9 mouse cellular contexts compared by ENCODE assay signal in the genomic region with DNA sequence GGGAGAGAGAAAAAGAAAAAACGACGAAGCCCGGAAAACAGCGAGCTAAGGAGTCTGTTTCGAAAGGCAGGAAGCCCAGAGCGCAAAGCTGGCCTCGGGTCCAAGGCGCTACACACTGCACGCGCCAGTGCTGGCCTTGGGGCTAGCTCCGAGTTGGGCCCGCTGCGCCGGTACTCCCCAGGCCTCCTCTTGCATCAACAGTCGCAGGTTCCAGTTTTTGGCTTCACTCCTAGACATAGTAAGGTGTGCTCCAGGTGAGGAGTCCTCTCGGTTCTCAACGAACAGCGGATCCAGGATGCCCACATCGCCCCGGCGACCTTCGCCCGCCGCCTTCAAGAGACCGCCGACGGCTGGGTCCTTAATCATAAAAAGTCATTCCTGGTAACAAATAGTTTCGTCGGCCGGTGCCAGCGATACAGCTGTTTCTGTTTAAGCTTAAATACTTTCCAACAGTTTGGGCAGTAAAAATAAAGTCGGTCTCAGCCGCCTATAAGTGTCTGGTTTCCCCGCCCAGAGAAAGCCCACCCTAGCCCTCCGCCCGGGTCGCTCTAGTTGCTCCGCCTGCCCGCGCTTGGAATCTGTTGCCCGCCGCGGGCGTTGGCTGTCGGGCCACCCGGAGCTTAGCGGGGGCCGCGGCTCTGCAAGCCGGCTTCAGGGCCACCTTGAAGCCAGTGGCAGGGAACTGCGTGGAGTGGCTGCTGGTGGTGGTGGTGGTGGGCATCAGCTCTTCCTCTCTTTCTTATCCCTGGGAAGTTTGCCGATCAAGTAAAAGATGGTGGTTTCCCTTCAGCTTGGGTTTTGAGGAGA. TPM values are rescaled to one million over a fixed set of nuclear protein-coding genes. Genes with fewer than 3 reads are reported as not detected.
A peak's percentile ranks its signal among the peaks of the same experiment; 100 is the strongest.
DNase-seq lines count a peak whose midpoint lies in the region; ATAC-seq and TF ChIP-seq lines count a peak whose summit lies in the region.
"Had no signal": no experiment of that assay in that cellular context is flagged by ENCODE, and none has a peak within 500 bp of the region (broad histone marks: within the 10 kb centered on the region; RNA-seq: fewer than 3 reads in every experiment).

No protein-coding gene starts in this region.

- peaks cover 8% of the 10 kb centered on the region for H3K36me3 ChIP-seq in heart, embryonic 15.5 days
- peaks cover 9% of the 10 kb centered on the region for H3K36me3 ChIP-seq in limb, embryonic 12.5 days
- 0 out of 2 replicates have a peak, but pooled peaks cover 2% of the 10 kb centered on the region for H3K36me3 ChIP-seq in stomach, postnatal 0 days (ENCODE audit: control insufficient read depth, insufficient read depth, low read length)

- H3K9me3 ChIP-seq in heart, embryonic 15.5 days (replicated peaks), result no peaks in the 10 kb centered on the region
- H3K9me3 ChIP-seq in limb, embryonic 12.5 days, result no peaks in the 10 kb centered on the region
- H3K9me3 ChIP-seq in stomach, postnatal 0 days (ENCODE audit: control insufficient read depth, low read length), result no peaks in the 10 kb centered on the region

- no peak for ATAC-seq in heart, embryonic 15.5 days (replicated peaks; ENCODE audit: insufficient number of reproducible peaks, insufficient read depth, low FRiP score, low read depth)
- ATAC-seq in limb, embryonic 12.5 days (ENCODE audit: insufficient number of reproducible peaks, insufficient read depth, low FRiP score, low TSS enrichment, low read depth), result no peak
- ATAC-seq in stomach, postnatal 0 days (ENCODE audit: low FRiP score, low TSS enrichment), result no peak
- no peak for ATAC-seq in activated CD4-positive, CD25-positive, alpha-beta regulatory T cell, adult 4 months

- TF ChIP-seq CTCF in stomach, postnatal 0 days (IDR thresholded peaks at IDR 0.05; ENCODE audit: low read depth), result no peak

- H3K4me1 ChIP-seq in heart, embryonic 15.5 days (replicated peaks), result peaks cover 73% of the 10 kb centered on the region
- H3K4me1 ChIP-seq in limb, embryonic 12.5 days (replicated peaks), result peaks cover 91% of the 10 kb centered on the region
- peaks cover 2% of the 10 kb centered on the region; the same call in 1 of the 2 replicates for H3K4me1 ChIP-seq in stomach, postnatal 0 days (replicated peaks; ENCODE audit: control insufficient read depth, insufficient read depth)

- H3K4me3 ChIP-seq in heart, embryonic 15.5 days, result peak overlapping the region; percentile 74
- H3K4me3 ChIP-seq in limb, embryonic 12.5 days (replicated peaks), result peak overlapping the region; percentile 73
- peak overlapping the region; percentile 63 for H3K4me3 ChIP-seq in stomach, postnatal 0 days (ENCODE audit: low read depth, low read length)

- H3K27me3 ChIP-seq in heart, embryonic 15.5 days, result peaks cover 77% of the 10 kb centered on the region
- peaks cover 81% of the 10 kb centered on the region for H3K27me3 ChIP-seq in limb, embryonic 12.5 days
- H3K27me3 ChIP-seq in stomach, postnatal 0 days (ENCODE audit: control insufficient read depth, insufficient read depth, low read length), result peaks cover 30% of the 10 kb centered on the region; the same call in 1 of the 2 replicates

- 1% methylated on average over 52 of the region's 52 CpGs for whole genome bisulfite sequencing in heart, embryonic 15.5 days
- under 1% methylated on average over 52 of the region's 52 CpGs for WGBS in limb, embryonic 12.5 days
- 3% methylated on average over 52 of the region's 52 CpGs for WGBS in stomach, postnatal 0 days

- H3K4me2 ChIP-seq in heart, embryonic 15.5 days, result peak overlapping the region; percentile 99
- H3K4me2 ChIP-seq in limb, embryonic 12.5 days, result peak overlapping the region; percentile 92
- no peak overlapping the region for H3K4me2 ChIP-seq in stomach, postnatal 0 days (replicated peaks; ENCODE audit: low read depth)

- no peak for DNase-seq in heart, postnatal 4 days
- DNase-seq in thymus, postnatal 14 days, result peak; percentile 13
- DNase-seq in thymus, adult 18-20 months, result no peak
- no peak for DNase-seq in stomach, postnatal 0 days (ENCODE audit: low spot score)
- no peak for DNase-seq in frontal cortex, adult 2 months (ENCODE audit: extremely low spot score in 1 of 2, low spot score in 1 of 2)

- no peak for TF ChIP-seq EP300 in stomach, postnatal 0 days (optimal IDR thresholded peaks at IDR 0.05)

- no peak overlapping the region for H3K27ac ChIP-seq in heart, embryonic 15.5 days
- peak overlapping the region; percentile 91 for H3K27ac ChIP-seq in limb, embryonic 12.5 days
- H3K27ac ChIP-seq in stomach, postnatal 0 days (replicated peaks), result no peak overlapping the region

- no peak overlapping the region for H3K9ac ChIP-seq in heart, embryonic 15.5 days
- H3K9ac ChIP-seq in limb, embryonic 12.5 days (replicated peaks), result peak overlapping the region; percentile 42; the same call in 1 of the 2 replicates
- no peak overlapping the region for H3K9ac ChIP-seq in stomach, postnatal 0 days (ENCODE audit: low read length)

RNA-seq across cellular contexts. Expression of gene Cbx8, which starts 1.9 kb away (rescaled TPM):
- 7.5 and 9.5 TPM in 2 replicates for polyA plus RNA-seq in heart, embryonic 15.5 days (2015; fragmentation: Nextera tagmentation; extraction: Ambion mirVana)
- total RNA-seq in heart, postnatal 4 days (2021), result 1 to 10 TPM; 5.6 to 5.7 TPM
- polyA plus RNA-seq in limb, embryonic 12.5 days (2016; fragmentation: Nextera tagmentation; extraction: Ambion mirVana), result 11.8 and 13.0 TPM in 2 replicates
- 4.6 and 5.1 TPM in 2 replicates for polyA plus RNA-seq in stomach, postnatal 0 days (2015; fragmentation: Nextera tagmentation; extraction: Ambion mirVana)
- polyA plus RNA-seq in activated CD4-positive, CD25-positive, alpha-beta regulatory T cell, adult 4 months (2017; shearing (Covaris generic)), result 1 to 10 TPM; 5.3 to 7.5 TPM
- 6.9 and 7.6 TPM in 2 replicates for polyA plus RNA-seq in frontal cortex, adult 2 months (2012; rRNA removed)

RNA-seq across cellular contexts. Expression of gene Cbx2, which starts 19.9 kb away (rescaled TPM):
- 11.6 and 18.0 TPM in 2 replicates for polyA plus RNA-seq in heart, embryonic 15.5 days (2015; fragmentation: Nextera tagmentation; extraction: Ambion mirVana)
- total RNA-seq in heart, postnatal 4 days (2021), result 1 to 10 TPM; 7.6 to 7.8 TPM
- polyA plus RNA-seq in limb, embryonic 12.5 days (2016; fragmentation: Nextera tagmentation; extraction: Ambion mirVana), result 121 and 122 TPM in 2 replicates
- polyA plus RNA-seq in stomach, postnatal 0 days (2015; fragmentation: Nextera tagmentation; extraction: Ambion mirVana), result 5.1 and 5.3 TPM in 2 replicates
- 1 to 10 TPM; 1.1 to 1.4 TPM for polyA plus RNA-seq in activated CD4-positive, CD25-positive, alpha-beta regulatory T cell, adult 4 months (2017; shearing (Covaris generic))
- 2.8 and 3.3 TPM in 2 replicates for polyA plus RNA-seq in frontal cortex, adult 2 months (2012; rRNA removed)

RNA-seq across cellular contexts. Expression of gene Cbx4, which starts 43.4 kb away (rescaled TPM):
- 9.3 and 11.6 TPM in 2 replicates for polyA plus RNA-seq in heart, embryonic 15.5 days (2015; fragmentation: Nextera tagmentation; extraction: Ambion mirVana)
- 10 to 100 TPM; 30.5 to 34.9 TPM for total RNA-seq in heart, postnatal 4 days (2021)
- polyA plus RNA-seq in limb, embryonic 12.5 days (2016; fragmentation: Nextera tagmentation; extraction: Ambion mirVana), result 9.8 and 12.5 TPM in 2 replicates
- polyA plus RNA-seq in stomach, postnatal 0 days (2015; fragmentation: Nextera tagmentation; extraction: Ambion mirVana), result 9.6 and 11.2 TPM in 2 replicates
- polyA plus RNA-seq in activated CD4-positive, CD25-positive, alpha-beta regulatory T cell, adult 4 months (2017; shearing (Covaris generic)), result 1 to 10 TPM; 2.0 to 2.4 TPM
- polyA plus RNA-seq in frontal cortex, adult 2 months (2012; rRNA removed), result 45.4 and 46.4 TPM in 2 replicates

RNA-seq across cellular contexts. Expression of gene Enpp7, which starts 54.7 kb away (rescaled TPM):
- polyA plus RNA-seq in heart, embryonic 15.5 days (2015; fragmentation: Nextera tagmentation; extraction: Ambion mirVana), result not detected in 2 replicates
- not detected for total RNA-seq in heart, postnatal 4 days (2021)
- not detected in 2 replicates for polyA plus RNA-seq in limb, embryonic 12.5 days (2016; fragmentation: Nextera tagmentation; extraction: Ambion mirVana)
- not detected in 2 replicates for polyA plus RNA-seq in stomach, postnatal 0 days (2015; fragmentation: Nextera tagmentation; extraction: Ambion mirVana)
- not detected for polyA plus RNA-seq in activated CD4-positive, CD25-positive, alpha-beta regulatory T cell, adult 4 months (2017; shearing (Covaris generic))
- polyA plus RNA-seq in frontal cortex, adult 2 months (2012; rRNA removed), result 0.08 and 0.10 TPM in 2 replicates
- polyA plus RNA-seq: liver, embryonic 16.5 days had no signal
